In the genomic region with DNA sequence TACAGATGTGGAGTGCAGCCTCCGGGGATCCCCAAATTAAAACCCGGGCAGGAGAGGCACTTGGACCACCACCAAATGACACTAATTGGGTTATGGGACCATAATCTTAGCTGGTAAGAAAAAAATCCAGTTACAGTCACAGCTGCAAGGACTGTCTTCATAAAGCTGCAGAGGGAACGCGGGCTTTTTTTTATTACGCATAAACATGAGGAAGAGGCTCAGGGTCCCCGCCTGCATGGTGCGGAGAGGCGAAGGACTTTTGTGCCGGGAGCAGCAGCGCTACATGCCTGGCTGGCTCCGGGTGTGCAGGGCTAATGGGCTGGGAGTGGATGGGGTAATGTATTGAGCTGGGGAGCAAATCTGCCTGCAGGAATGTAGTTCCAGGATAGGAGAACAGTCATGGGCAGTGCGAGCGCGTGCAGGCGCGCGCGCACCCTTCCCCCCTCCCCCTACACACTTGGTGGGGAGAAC, we compare ENCODE assay signal across 8 mouse cellular contexts. TPM values are rescaled to one million over a fixed set of nuclear protein-coding genes. Genes with fewer than 3 reads are reported as not detected.
A peak's percentile ranks its signal among the peaks of the same experiment; 100 is the strongest.
DNase-seq lines count a peak whose midpoint lies in the region; ATAC-seq and TF ChIP-seq lines count a peak whose summit lies in the region.

No protein-coding gene starts in this region.

- under 1% methylated on average over 18 of the region's 18 CpGs for WGBS in forebrain, embryonic 14.5 days
- WGBS in limb, embryonic 12.5 days, result 2% methylated on average over 18 of the region's 18 CpGs
- WGBS in olfactory bulb, adult 2 months, result 5% methylated on average over 18 of the region's 18 CpGs

- H3K27ac ChIP-seq in forebrain, embryonic 14.5 days (ENCODE audit: low read depth, low read length), result peak overlapping the region; percentile 92
- H3K27ac ChIP-seq in limb, embryonic 12.5 days, result peak overlapping the region; percentile 98
- peak overlapping the region; percentile 89 for H3K27ac ChIP-seq in olfactory bulb, adult 2 months (ENCODE audit: insufficient read depth, low read depth, low read length)

- peak overlapping the region; percentile 54 for H3K4me2 ChIP-seq in forebrain, embryonic 14.5 days (ENCODE audit: low read length)
- peak overlapping the region; percentile 71 for H3K4me2 ChIP-seq in limb, embryonic 12.5 days

- peak overlapping the region; percentile 72 for H3K9ac ChIP-seq in forebrain, embryonic 14.5 days (ENCODE audit: low read length)
- H3K9ac ChIP-seq in limb, embryonic 12.5 days (replicated peaks), result peak overlapping the region; percentile 66

- no peaks in the 10 kb centered on the region for H3K27me3 ChIP-seq in forebrain, embryonic 14.5 days (replicated peaks; ENCODE audit: control insufficient read depth, insufficient read depth, low read length)
- peaks cover 7% of the 10 kb centered on the region for H3K27me3 ChIP-seq in limb, embryonic 12.5 days

- no peaks in the 10 kb centered on the region for H3K36me3 ChIP-seq in forebrain, embryonic 14.5 days (ENCODE audit: control insufficient read depth, insufficient read depth, low read length)
- peaks cover 5% of the 10 kb centered on the region; the same call in 1 of the 2 replicates for H3K36me3 ChIP-seq in limb, embryonic 12.5 days

- H3K9me3 ChIP-seq in forebrain, embryonic 14.5 days (replicated peaks; ENCODE audit: control insufficient read depth, low read length), result no peaks in the 10 kb centered on the region
- no peaks in the 10 kb centered on the region for H3K9me3 ChIP-seq in limb, embryonic 12.5 days

- 0 out of 2 replicates have a peak, but pooled peaks have one; percentile 12 for TF ChIP-seq POLR2A in olfactory bulb, adult 2 months (IDR thresholded peaks at IDR 0.05; ENCODE audit: insufficient read depth, low read depth, low read length)

- TF ChIP-seq CTCF in olfactory bulb, adult 2 months (IDR thresholded peaks at IDR 0.05; ENCODE audit: insufficient read depth, low read depth, low read length), result no peak

- peak; percentile 61 for ATAC-seq in forebrain, embryonic 14.5 days
- peak; percentile 86 for ATAC-seq in limb, embryonic 12.5 days (ENCODE audit: insufficient number of reproducible peaks, insufficient read depth, low FRiP score, low TSS enrichment, low read depth)
- no peak for ATAC-seq in monocyte, adult 5-6 weeks (replicated peaks; ENCODE audit: insufficient number of reproducible peaks, low FRiP score, low TSS enrichment, poor library complexity, severe bottlenecking)

- DNase-seq in layer of hippocampus, postnatal 36 days, result peak; percentile 32 to 33
- no peak for DNase-seq in layer of hippocampus, adult 9-10 months (ENCODE audit: low spot score)
- DNase-seq in cerebellum, adult 9-11 months, result peak; percentile 51
- DNase-seq in forebrain, embryonic 14.5 days (ENCODE audit: low spot score), result peak; percentile 78
- no peak for DNase-seq in spleen, postnatal 10 days (ENCODE audit: low spot score in 2 of 2)

- H3K4me3 ChIP-seq in forebrain, embryonic 14.5 days (ENCODE audit: low read depth, low read length), result peak overlapping the region; percentile 38
- H3K4me3 ChIP-seq in limb, embryonic 12.5 days (replicated peaks), result peak overlapping the region; percentile 40
- peak overlapping the region; percentile 42 for H3K4me3 ChIP-seq in olfactory bulb, adult 2 months (ENCODE audit: insufficient read depth, low read depth, low read length)

- H3K4me1 ChIP-seq in forebrain, embryonic 14.5 days (ENCODE audit: control insufficient read depth, insufficient read depth, low read length), result peaks cover 21% of the 10 kb centered on the region
- H3K4me1 ChIP-seq in limb, embryonic 12.5 days (replicated peaks), result peaks cover 52% of the 10 kb centered on the region
- H3K4me1 ChIP-seq in olfactory bulb, adult 2 months (ENCODE audit: control insufficient read depth, insufficient read depth, low read length), result peaks cover 25% of the 10 kb centered on the region

RNA-seq across cellular contexts. Expression of gene Sertad4, which starts 20.3 kb away (rescaled TPM):
- 10 to 100 TPM; 12.5 to 14.9 TPM for total RNA-seq in layer of hippocampus, postnatal 36 days (2021)
- 20.8 and 26.2 TPM in 2 replicates for polyA plus RNA-seq in forebrain, embryonic 14.5 days (2014; fragmentation: Nextera tagmentation; extraction: Ambion mirVana)
- polyA plus RNA-seq in limb, embryonic 12.5 days (2016; fragmentation: Nextera tagmentation; extraction: Ambion mirVana), result 80.4 and 85.1 TPM in 2 replicates
- not detected in 2 replicates for polyA plus RNA-seq in olfactory bulb, adult 2 months (2012; ENCODE audit: insufficient read depth, insufficient read length, low replicate concordance, missing spikeins)
- not detected in 3 replicates for total RNA-seq in monocyte, adult 5-6 weeks (2017)

Comparison
In these comparisons a context has a peak if more than half of its experiments do, and no peak if none do; other contexts are left out.
1. DNase-seq: peak in layer of hippocampus, postnatal 36 days (2 of 2), cerebellum, adult 9-11 months (single experiment) and forebrain, embryonic 14.5 days (single experiment); none in layer of hippocampus, adult 9-10 months (single experiment) and spleen, postnatal 10 days (0 of 2).
2. Peak in every context shown above with its lines, with median percentiles within 50 percentile points of each other: H3K27ac ChIP-seq and H3K4me3 ChIP-seq.